Mouse (Mus musculus) forebrain, embryonic 12.5 days (tissue): ENCODE data around the gene Cpn2. TPM values are rescaled to one million over a fixed set of nuclear protein-coding genes. Genes with fewer than 3 reads are reported as not detected.

ENCODE experiments used
- ATAC-seq: fragments of 200-750 bp; cut with Nextera tagmentation; 2 replicates; pipeline ENCODE4 v1.8.0; 2017; ENCODE audit warnings: moderate TSS enrichment; ENCODE audit not compliant: low FRiP score
- H3K27ac ChIP-seq: fragments of 300-500 bp; sonication (generic); 2 replicates; pipeline ENCODE4 v1.5.1; 2016; ENCODE audit warnings: mild to moderate bottlenecking
- H3K27me3 ChIP-seq: fragments of 300-500 bp; sonication (generic); 2 replicates; pipeline ENCODE4 v1.6.1; 2016; ENCODE audit warnings: mild to moderate bottlenecking
- H3K36me3 ChIP-seq: fragments of 300-500 bp; sonication (generic); replicated peaks from 2 replicates; pipeline ENCODE4 v1.6.1; 2016; ENCODE audit warnings: mild to moderate bottlenecking
- H3K4me1 ChIP-seq: fragments of 300-500 bp; sonication (generic); 2 replicates; pipeline ENCODE4 v1.6.1; 2016
- H3K4me2 ChIP-seq: fragments of 300-500 bp; sonication (generic); 2 replicates; pipeline ENCODE4 v1.6.1; 2016; ENCODE audit warnings: mild to moderate bottlenecking, moderate library complexity
- H3K4me3 ChIP-seq: fragments of 300-500 bp; sonication (generic); replicated peaks from 2 replicates; pipeline ENCODE4 v1.5.1; 2016; ENCODE audit warnings: mild to moderate bottlenecking
- H3K9ac ChIP-seq: fragments of 300-500 bp; sonication (generic); 2 replicates; pipeline ENCODE4 v1.6.1; 2016; ENCODE audit warnings: mild to moderate bottlenecking
- H3K9me3 ChIP-seq: fragments of 300-500 bp; sonication (generic); 2 replicates; pipeline ENCODE4 v1.6.1; 2016
- WGBS: fragments of 180-500 bp; shearing (Covaris S2); methylation state at CpG from one replicate; pipeline ENCODE4 v1.1.7; 2016; 5-methylcytosine and 5-hydroxymethylcytosine counted together
- polyA plus RNA-seq: library from polyadenylated mRNA; unstranded; fragments of >200 nt; fragmentation: Nextera tagmentation; extraction: Ambion mirVana; gene quantifications from 2 replicates; pipeline ENCODE4 v1.2.1, GENCODE M21; 2016

Cpn2 gene
- polyA plus RNA-seq: not detected in 2 replicates

GRCm38 (mm10) chr16:30267359-30267758 lies at the start of gene Cpn2:
Gene Cpn2, minus strand, starts transcription at chr16:30267499.
- no peak within 1 kb of the TSS for H3K4me2 ChIP-seq
- H3K36me3 ChIP-seq: no peaks in the 10 kb centered on the region
- no peaks in the 10 kb centered on the region for H3K27me3 ChIP-seq
- WGBS: 79% methylated on average over 5 of the region's 5 CpGs
- no peak within 1 kb of the TSS for H3K9ac ChIP-seq
- H3K9me3 ChIP-seq: no peaks in the 10 kb centered on the region
- H3K27ac ChIP-seq: no peak within 1 kb of the TSS
- peaks cover 10% of the 10 kb centered on the region for H3K4me1 ChIP-seq
- no peak within 1 kb of the TSS for H3K4me3 ChIP-seq
- ATAC-seq: no peak

- Histone ChIP-seq H3K27me3 (peaks cover 28% of the 10 kb centered on the region), H3K4me3 (no peak overlapping the region), H3K9ac (no peak overlapping the region), H3K9me3 (no peaks in the 10 kb centered on the region), H3K27ac (no peak overlapping the region), H3K4me1 (peaks cover 6% of the 10 kb centered on the region), H3K36me3 (peaks cover 7% of the 10 kb centered on the region), H3K4me2 (no peak overlapping the region)
- no peak for ATAC-seq
These were observed 46.9 kb upstream of the Cpn2 start for GRCm38 (mm10) chr16:30314236-30314635.

- H3K27me3 ChIP-seq: peaks cover 62% of the 10 kb centered on the region
- H3K4me3 ChIP-seq: peak within 1 kb of the TSS; percentile 63
- H3K36me3 ChIP-seq: peaks cover 6% of the 10 kb centered on the region
- ATAC-seq: no peak
- H3K9me3 ChIP-seq: no peaks in the 10 kb centered on the region
- H3K4me1 ChIP-seq: peaks cover 20% of the 10 kb centered on the region
- H3K27ac ChIP-seq: no peak within 1 kb of the TSS
- H3K4me2 ChIP-seq: peak within 1 kb of the TSS; percentile 99
- H3K9ac ChIP-seq: no peak within 1 kb of the TSS; the same call in 1 of the 2 replicates
These were observed 43.3 kb upstream of the Cpn2 start, which contains the start of gene Gp5 for GRCm38 (mm10) chr16:30310647-30311046. Gene Gp5, minus strand, starts transcription at chr16:30310779.

- WGBS: 52% methylated on average over 8 of the region's 8 CpGs
- no peak for ATAC-seq
- peaks cover 64% of the 10 kb centered on the region for H3K27me3 ChIP-seq
These were observed 42.8 kb upstream of the Cpn2 start for GRCm38 (mm10) chr16:30310171-30310515.

GRCm38 (mm10) chr16:30309395-30310170 lies 42.3 kb upstream of the Cpn2 start:
- Histone ChIP-seq H3K27ac (no peak overlapping the region), H3K9me3 (no peaks in the 10 kb centered on the region), H3K4me3 (peak overlapping the region; percentile 63), H3K27me3 (peaks cover 68% of the 10 kb centered on the region), H3K36me3 (no peaks in the 10 kb centered on the region), H3K9ac (peak overlapping the region; percentile 57; the same call in 1 of the 2 replicates), H3K4me2 (peak overlapping the region; percentile 99), H3K4me1 (peaks cover 20% of the 10 kb centered on the region)
- peak; percentile 21; the same call in 1 of the 2 replicates for ATAC-seq
- WGBS: 4% methylated on average over 34 of the region's 34 CpGs

More at GRCm38 (mm10) chr16:30310171-30310515, 42.8 kb upstream of the Cpn2 start:
- H3K4me3 ChIP-seq: no peak overlapping the region
- H3K27ac ChIP-seq: no peak overlapping the region
- H3K9me3 ChIP-seq: no peaks in the 10 kb centered on the region
- H3K4me2 ChIP-seq: no peak overlapping the region
- H3K4me1 ChIP-seq: peaks cover 20% of the 10 kb centered on the region
- peaks cover 3% of the 10 kb centered on the region; the same call in 1 of the 2 replicates for H3K36me3 ChIP-seq
- H3K9ac ChIP-seq: no peak overlapping the region

- peak overlapping the region; percentile 57 for H3K9ac ChIP-seq
- H3K4me2 ChIP-seq: peak overlapping the region; percentile 99
- ATAC-seq: peak; percentile 45
- WGBS: under 1% methylated on average over 72 of the region's 72 CpGs
- peak overlapping the region; percentile 63 for H3K4me3 ChIP-seq
- no peaks in the 10 kb centered on the region for H3K36me3 ChIP-seq
- peaks cover 20% of the 10 kb centered on the region for H3K4me1 ChIP-seq
- no peaks in the 10 kb centered on the region for H3K9me3 ChIP-seq
- H3K27me3 ChIP-seq: peaks cover 75% of the 10 kb centered on the region
- no peak overlapping the region for H3K27ac ChIP-seq
These were observed 41.5 kb upstream of the Cpn2 start for GRCm38 (mm10) chr16:30308616-30309394.

- peak overlapping the region; percentile 57 for H3K9ac ChIP-seq
- H3K36me3 ChIP-seq: no peaks in the 10 kb centered on the region
- no peaks in the 10 kb centered on the region for H3K9me3 ChIP-seq
- peaks cover 82% of the 10 kb centered on the region for H3K27me3 ChIP-seq
- H3K4me2 ChIP-seq: peak overlapping the region; percentile 99
- peaks cover 20% of the 10 kb centered on the region for H3K4me1 ChIP-seq
- no peak overlapping the region for H3K27ac ChIP-seq
- 0 out of 2 replicates have a peak, but pooled peaks have one; percentile 10 for ATAC-seq
- 13% methylated on average over 29 of the region's 29 CpGs for WGBS
- peak overlapping the region; percentile 63 for H3K4me3 ChIP-seq
These were observed 40.8 kb upstream of the Cpn2 start for GRCm38 (mm10) chr16:30307961-30308615.

- Histone ChIP-seq H3K4me2 (no peak overlapping the region), H3K36me3 (no peaks in the 10 kb centered on the region), H3K27me3 (peaks cover 90% of the 10 kb centered on the region), H3K4me1 (peaks cover 20% of the 10 kb centered on the region), H3K27ac (no peak overlapping the region), H3K9me3 (no peaks in the 10 kb centered on the region), H3K9ac (no peak overlapping the region), H3K4me3 (no peak overlapping the region)
- no peak for ATAC-seq
- 57% methylated on average over 12 of the region's 12 CpGs for WGBS
These were observed 40.0 kb upstream of the Cpn2 start for GRCm38 (mm10) chr16:30307306-30307705.

- Histone ChIP-seq H3K4me1 (peaks cover 20% of the 10 kb centered on the region), H3K4me2 (no peak overlapping the region), H3K36me3 (no peaks in the 10 kb centered on the region), H3K9me3 (no peaks in the 10 kb centered on the region), H3K4me3 (no peak overlapping the region), H3K27me3 (peaks cover 86% of the 10 kb centered on the region), H3K9ac (no peak overlapping the region), H3K27ac (no peak overlapping the region)
- WGBS: 87% methylated on average over 4 of the region's 4 CpGs
- ATAC-seq: no peak
These were observed 38.8 kb upstream of the Cpn2 start for GRCm38 (mm10) chr16:30306102-30306501.

DNA sequence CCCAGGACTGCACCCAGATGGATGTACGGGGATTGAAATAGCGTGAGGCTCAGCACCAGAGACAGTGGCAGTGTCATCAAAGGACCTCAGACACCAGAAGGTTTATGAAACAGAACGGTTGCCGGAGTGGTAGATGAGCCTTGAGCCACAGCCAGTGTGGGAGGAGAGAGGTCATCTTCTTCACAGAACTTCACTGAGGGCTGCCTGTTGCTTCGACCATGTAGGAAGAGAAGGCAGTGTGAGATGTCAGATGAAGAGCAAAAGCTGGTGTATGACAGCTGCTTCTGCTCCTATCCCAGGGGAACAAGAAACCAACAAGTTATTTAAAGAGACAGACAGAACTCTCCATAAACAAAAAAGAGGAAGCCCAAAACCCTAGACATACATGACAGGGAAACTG lies 36.9 kb upstream of the Cpn2 start:
- no peak overlapping the region for H3K27ac ChIP-seq
- H3K27me3 ChIP-seq: peaks cover 67% of the 10 kb centered on the region
- ATAC-seq: no peak
- no peaks in the 10 kb centered on the region for H3K9me3 ChIP-seq
- H3K4me2 ChIP-seq: no peak overlapping the region
- H3K9ac ChIP-seq: no peak overlapping the region
- WGBS: 85% methylated on average over 5 of the region's 5 CpGs
- peaks cover 14% of the 10 kb centered on the region for H3K4me1 ChIP-seq
- no peaks in the 10 kb centered on the region for H3K36me3 ChIP-seq
- H3K4me3 ChIP-seq: no peak overlapping the region

- no peak overlapping the region for H3K4me3 ChIP-seq
- peaks cover 59% of the 10 kb centered on the region for H3K27me3 ChIP-seq
- no peak overlapping the region for H3K9ac ChIP-seq
- ATAC-seq: no peak
- no peak overlapping the region for H3K4me2 ChIP-seq
- peaks cover 5% of the 10 kb centered on the region for H3K4me1 ChIP-seq
- whole genome bisulfite sequencing: 73% methylated on average over 2 of the region's 2 CpGs
- no peaks in the 10 kb centered on the region for H3K36me3 ChIP-seq
- H3K27ac ChIP-seq: no peak overlapping the region
- H3K9me3 ChIP-seq: no peaks in the 10 kb centered on the region
These were observed 36.1 kb upstream of the Cpn2 start for GRCm38 (mm10) chr16:30303411-30303810.

GRCm38 (mm10) chr16:30302686-30303085 lies 35.4 kb upstream of the Cpn2 start:
- no peak overlapping the region for H3K4me3 ChIP-seq
- H3K4me2 ChIP-seq: no peak overlapping the region
- peaks cover 52% of the 10 kb centered on the region for H3K27me3 ChIP-seq
- no peak for ATAC-seq
- 94% methylated on average over 6 of the region's 6 CpGs for WGBS
- H3K9ac ChIP-seq: no peak overlapping the region
- H3K36me3 ChIP-seq: no peaks in the 10 kb centered on the region
- H3K4me1 ChIP-seq: no peaks in the 10 kb centered on the region
- no peak overlapping the region for H3K27ac ChIP-seq
- no peaks in the 10 kb centered on the region for H3K9me3 ChIP-seq
